Mouse (Mus musculus) kidney, adult 2 months (tissue): ENCODE data around the gene Lman2.

Experiments used
- CTCF ChIP-seq: fragments of 200-500 bp; conservative IDR thresholded peaks from 2 replicates; pipeline ENCODE4 v1.5.1; 2011; ENCODE audit warnings: low read depth, mild to moderate bottlenecking, control low read depth, low read length, moderate library complexity, mixed read lengths; ENCODE audit not compliant: insufficient read depth, insufficient read length
- POLR2A ChIP-seq: fragments of 200-500 bp; IDR thresholded peaks from one replicate; pipeline ENCODE4 v1.6.1; 2011; ENCODE audit warnings: low read depth, low read length, control low read depth

- TF ChIP-seq POLR2A, result no peak
- TF ChIP-seq CTCF, result no peak
Measured at GRCm38 (mm10) chr13:55375877-55376276, 13.3 kb upstream of the Lman2 start.
